Mouse (Mus musculus): ENCODE data around the gene Zfp771.

- TF ChIP-seq CTCF (IDR thresholded peaks at IDR 0.05; ENCODE audit: low read depth) = no peak
- no peak for TF ChIP-seq EP300 (optimal IDR thresholded peaks at IDR 0.05)
Measured at GRCm38 (mm10) chr7:127285154-127285553, 41.1 kb downstream of the Zfp771 start.

Data from stomach, postnatal 0 days (tissue).